Mouse (Mus musculus) c-Kit-positive CD71-negative TER-119-negative erythroid progenitor cells, embryonic 14.5 days (primary cell): Measurements from ENCODE around the gene Sowahb.
"Not testable (repeated sequence)": the region's sequence is repeated elsewhere in the genome, so short reads cannot be mapped to it uniquely, and the experiment has no call there.

Source experiments
- DNase-seq: peaks from one replicate; pipeline ENCODE4 v3.0.0-alpha.2; 2013; ENCODE audit warnings: low read depth

Gene Sowahb

GRCm38 (mm10) chr5:93042831-93043687, 1.8 kb downstream of the Sowahb start:
- DNase-seq = no peak

GRCm38 (mm10) chr5:93042031-93042430, 2.8 kb downstream of the Sowahb start:
- DNase-seq = no peak

DNA sequence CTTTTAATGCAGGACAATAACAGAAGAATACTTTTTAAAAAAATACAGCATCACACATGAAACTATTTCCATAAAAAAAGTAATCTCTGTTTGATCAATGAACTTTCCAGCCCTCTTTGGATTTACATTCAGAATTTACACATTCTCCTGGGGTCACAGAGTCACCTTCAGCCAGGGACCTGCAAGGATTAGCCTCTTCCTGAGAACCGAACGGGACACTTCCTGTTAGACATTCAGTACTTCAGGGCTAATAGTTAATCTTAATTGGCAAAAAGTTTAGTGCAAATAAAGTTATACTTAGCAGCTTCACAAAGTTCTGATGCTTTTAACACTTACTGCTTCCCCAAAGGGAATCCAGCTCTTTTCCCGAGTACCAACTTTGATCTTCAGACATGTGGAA, 3.5 kb downstream of the Sowahb start:
- DNase-seq = no peak

GRCm38 (mm10) chr5:93040095-93040494, 4.7 kb downstream of the Sowahb start:
- no peak for DNase-seq

DNA sequence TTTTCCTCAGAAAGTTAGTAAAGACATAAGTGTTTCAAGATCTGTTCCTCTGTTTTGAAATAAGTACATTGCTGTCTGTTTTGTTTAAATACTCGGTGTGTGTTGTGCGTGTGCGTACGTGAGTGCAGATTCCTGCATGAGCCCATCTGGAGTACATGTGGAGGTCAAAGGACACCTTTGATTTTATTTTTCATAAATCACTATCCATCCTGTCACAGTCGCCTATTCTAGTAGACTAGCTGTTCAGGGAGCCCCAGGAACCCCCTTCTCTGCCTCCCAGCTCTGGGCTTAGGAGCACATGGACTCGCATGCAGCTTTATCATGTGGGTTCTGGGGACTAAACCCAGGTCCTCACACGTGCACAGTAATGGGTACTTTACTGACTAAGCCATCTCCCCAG, 8.6 kb downstream of the Sowahb start:
- no peak for DNase-seq

DNA sequence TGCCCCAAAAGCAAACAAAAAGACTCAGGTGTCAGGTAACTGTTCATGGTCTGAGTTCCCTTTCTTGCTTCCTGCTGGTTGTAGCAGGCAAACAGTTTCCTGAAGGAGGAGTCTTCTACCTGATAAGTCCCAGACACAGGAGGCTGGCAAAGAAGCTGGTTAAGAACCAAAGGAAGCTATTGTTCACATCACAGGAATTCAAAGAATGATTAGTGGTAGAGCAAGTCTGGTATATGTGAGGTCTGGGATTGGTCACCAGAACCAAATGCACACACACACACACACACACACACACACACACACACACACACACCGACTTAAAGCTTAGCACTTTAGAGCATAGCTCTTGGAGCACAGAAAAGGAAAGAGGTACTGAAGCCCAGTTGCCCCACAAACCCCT, 9.5 kb downstream of the Sowahb start:
- no peak for DNase-seq

- no peak for DNase-seq
These were observed 11.5 kb downstream of the Sowahb start for GRCm38 (mm10) chr5:93033087-93033870.

- DNase-seq = no peak
These were observed 12.2 kb downstream of the Sowahb start for GRCm38 (mm10) chr5:93032621-93033020.

- DNase-seq = no peak
These were observed 14.0 kb downstream of the Sowahb start for GRCm38 (mm10) chr5:93030869-93031268.

DNA sequence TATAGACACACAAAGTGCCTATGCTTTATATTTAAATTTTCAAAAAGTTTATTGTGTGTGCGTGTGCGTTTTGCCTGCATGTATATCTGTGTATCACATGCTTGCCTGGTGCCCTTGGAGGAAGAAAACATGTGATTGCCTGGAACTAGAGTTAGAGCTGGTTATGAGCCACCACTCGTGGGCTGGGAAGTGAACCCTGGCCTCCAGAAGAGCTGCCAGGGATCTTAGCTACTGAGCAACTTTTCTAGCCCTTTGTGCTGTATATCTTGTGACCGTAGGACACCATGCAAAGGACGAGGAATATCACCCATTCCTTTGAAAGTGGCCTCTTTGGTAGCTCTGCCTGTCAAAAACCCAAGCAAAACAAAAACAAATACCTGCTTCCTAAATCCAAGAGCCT, 14.4 kb downstream of the Sowahb start:
- no peak for DNase-seq

DNA sequence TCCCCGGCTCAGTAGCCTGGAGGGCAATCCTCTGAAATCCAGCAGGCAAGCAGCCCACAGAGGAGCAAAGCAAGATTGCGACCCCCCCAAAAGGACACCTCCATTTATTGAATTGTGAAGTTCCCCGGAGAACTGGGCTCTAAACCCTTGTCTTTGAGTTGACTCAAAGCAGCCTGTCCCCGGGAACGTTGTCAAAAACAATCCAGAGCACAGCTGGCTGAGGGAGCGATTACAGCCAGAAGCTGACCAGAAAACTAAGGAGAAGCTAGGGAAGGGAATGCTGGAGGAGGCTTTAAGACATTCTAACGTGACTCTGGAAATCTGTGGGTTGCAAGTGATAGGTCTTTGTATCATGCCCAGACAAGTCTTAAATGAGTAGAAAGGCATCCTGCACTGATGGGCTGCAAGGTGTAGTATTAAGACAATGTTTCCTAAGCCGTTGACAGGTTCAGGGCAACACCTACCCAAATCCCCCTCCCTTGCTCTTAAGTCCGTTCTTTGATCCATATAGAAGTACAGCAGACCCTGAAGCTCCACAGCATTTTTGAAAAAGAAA, 17.6 kb downstream of the Sowahb start:
- DNase-seq = no peak

GRCm38 (mm10) chr5:93026437-93027119, 18.2 kb downstream of the Sowahb start:
- DNase-seq = no peak

GRCm38 (mm10) chr5:93024754-93025280, 20.0 kb downstream of the Sowahb start:
- DNase-seq = no peak

- no peak for DNase-seq
These were observed 22.6 kb downstream of the Sowahb start for GRCm38 (mm10) chr5:93022126-93022797.

- DNase-seq = no peak
These were observed 24.7 kb downstream of the Sowahb start for GRCm38 (mm10) chr5:93020024-93020666.

DNA sequence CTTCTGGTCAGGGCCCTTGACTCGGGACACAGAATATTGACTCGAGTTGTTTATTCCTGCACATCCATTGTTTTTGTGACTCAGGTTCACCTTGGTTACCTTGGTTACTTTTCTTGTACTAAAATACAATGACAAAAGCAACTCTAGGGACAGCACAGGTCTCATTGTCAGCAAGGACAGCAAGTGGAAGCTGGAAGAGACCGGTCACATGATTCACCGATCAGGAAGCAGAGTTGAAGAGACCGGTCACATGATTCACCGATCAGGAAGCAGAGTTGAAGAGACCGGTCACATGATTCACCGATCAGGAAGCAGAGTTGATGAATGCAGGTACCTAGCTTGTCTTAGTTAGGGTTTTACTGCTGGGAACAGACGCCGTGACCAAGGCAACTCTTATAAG, 25.6 kb downstream of the Sowahb start:
- not testable (repeated sequence) for DNase-seq

GRCm38 (mm10) chr5:93017678-93018077, 27.1 kb downstream of the Sowahb start:
- DNase-seq = no peak

DNA sequence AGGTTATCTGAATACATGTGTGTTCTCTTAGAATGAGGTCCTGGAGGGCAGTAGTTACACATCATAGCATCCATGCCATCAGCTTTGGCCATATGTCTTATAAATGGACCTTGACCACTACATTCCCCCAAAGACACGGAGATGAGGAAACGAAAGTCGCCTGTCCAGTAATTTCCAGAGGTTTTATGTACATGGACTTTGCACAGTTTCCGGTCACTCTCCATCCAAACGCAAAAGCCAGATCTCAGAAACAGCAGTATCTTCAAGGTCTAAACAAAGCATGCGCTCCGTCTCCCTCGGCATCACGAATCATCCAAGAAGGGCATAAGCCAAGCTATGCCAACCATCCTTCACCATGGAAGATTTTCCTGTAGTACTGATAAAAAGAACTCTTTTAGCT, 36.6 kb downstream of the Sowahb start:
- no peak for DNase-seq

DNA sequence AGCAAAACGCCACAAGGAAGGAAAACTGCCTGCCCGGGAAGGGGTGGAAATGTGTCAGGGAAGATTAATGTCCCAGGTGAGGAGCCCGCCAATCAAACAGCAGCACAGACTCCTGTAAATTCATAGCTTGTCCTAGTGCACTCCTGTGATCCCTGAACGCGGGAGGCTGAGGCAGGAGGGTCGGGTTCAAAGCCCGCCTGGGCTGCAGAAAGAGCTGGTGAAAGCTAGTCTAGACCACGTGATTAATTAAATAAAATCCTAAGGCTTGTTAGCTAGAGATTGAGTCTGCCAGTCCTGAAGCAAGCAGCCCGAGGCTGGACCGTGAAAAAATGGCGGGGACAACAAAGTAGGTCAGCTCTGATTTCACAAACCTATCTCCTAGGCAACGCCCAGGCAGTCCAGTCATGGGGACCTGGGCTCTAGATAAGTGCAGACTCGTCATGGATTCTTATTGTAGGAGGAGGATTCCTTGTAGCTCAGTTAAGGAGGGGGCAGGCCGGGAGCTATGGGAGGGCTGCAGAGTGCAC, 38.9 kb downstream of the Sowahb start:
- no peak for DNase-seq

DNA sequence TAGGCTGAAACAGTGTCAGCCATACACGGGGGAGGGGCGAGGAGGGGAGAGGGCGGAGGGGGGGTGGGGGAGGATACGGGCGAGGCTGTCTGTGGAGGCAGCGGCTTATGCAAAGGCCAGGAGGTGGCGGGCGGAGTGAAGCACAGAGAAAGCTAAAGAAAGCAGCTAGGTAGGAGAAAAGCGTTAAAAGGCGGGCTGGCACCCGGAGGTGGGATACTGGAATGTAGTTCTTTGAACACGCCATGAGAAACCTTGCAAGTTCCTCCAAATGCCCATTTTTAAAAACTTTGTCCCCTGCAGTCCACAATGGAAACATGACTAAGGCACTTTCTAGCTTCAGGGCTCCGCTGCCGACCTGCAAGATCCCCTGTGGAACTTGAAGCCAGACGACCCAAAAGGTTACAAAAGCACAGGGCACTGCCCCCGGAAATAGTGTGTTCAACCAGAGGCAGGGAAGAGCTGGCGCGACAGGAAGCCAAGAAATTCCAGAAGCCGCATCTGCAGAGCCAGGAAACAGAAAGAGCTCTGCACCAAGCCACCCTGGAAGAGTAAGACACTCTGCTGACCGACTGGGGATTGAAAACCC, 39.5 kb downstream of the Sowahb start:
- DNase-seq = no peak
